Mouse (Mus musculus) liver, adult 2 months (tissue): ENCODE data around the gene Gpn2.

Experiments
- CTCF ChIP-seq: fragments of 200-500 bp; IDR thresholded peaks from 2 replicates; pipeline ENCODE4 v1.5.1; 2011; ENCODE audit warnings: low read depth, low read length, control low read depth
- POLR2A ChIP-seq: fragments of 200-500 bp; IDR thresholded peaks from 2 replicates; pipeline ENCODE4 v1.6.1; 2011; ENCODE audit warnings: low read length, control low read depth; ENCODE audit not compliant: insufficient read depth; ENCODE audit errors: extremely low read depth

GRCm38 (mm10) chr4:133595538-133595937, 11.4 kb downstream of the Gpn2 start:
- no peak for TF ChIP-seq POLR2A
- no peak for TF ChIP-seq CTCF
